Mouse (Mus musculus): ENCODE measurements around the gene Itpk1. TPM values are rescaled to one million over a fixed set of nuclear protein-coding genes. Genes with fewer than 3 reads are reported as not detected.
A peak's percentile ranks its signal among the peaks of the same experiment; 100 is the strongest.

Itpk1 gene
- polyA plus RNA-seq, 1 experiment from 2014 or later = 38.7 TPM

- no peak for ATAC-seq
- H3K27me3 ChIP-seq = no peaks in the 10 kb centered on the region
- peak overlapping the region; percentile 84 for H3K27ac ChIP-seq
- H3K4me1 ChIP-seq = peaks cover 88% of the 10 kb centered on the region
- H3K4me3 ChIP-seq = no peak overlapping the region
- 20% methylated on average over 1 of the region's 1 CpGs for WGBS
- 0 out of 2 replicates have a peak overlapping the region, but pooled peaks have one; percentile 31 for H3K9ac ChIP-seq
- no peak overlapping the region; the same call in 1 of the 2 replicates for H3K4me2 ChIP-seq
- H3K36me3 ChIP-seq (ENCODE audit: poor library complexity, severe bottlenecking) = no peaks in the 10 kb centered on the region
- H3K9me3 ChIP-seq (replicated peaks) = no peaks in the 10 kb centered on the region
Observed at GRCm38 (mm10) chr12:102699156-102699555, 5.6 kb downstream of the Itpk1 start.

GRCm38 (mm10) chr12:102698089-102698684 is 6.5 kb downstream of the Itpk1 start:
- no peaks in the 10 kb centered on the region for H3K36me3 ChIP-seq (ENCODE audit: poor library complexity, severe bottlenecking)
- no peaks in the 10 kb centered on the region for H3K27me3 ChIP-seq
- H3K4me3 ChIP-seq = no peak overlapping the region
- ATAC-seq = peak; percentile 73
- H3K9ac ChIP-seq = peak overlapping the region; percentile 35; the same call in 1 of the 2 replicates
- peak overlapping the region; percentile 84 for H3K27ac ChIP-seq
- no peaks in the 10 kb centered on the region for H3K9me3 ChIP-seq (replicated peaks)
- 0% methylated on average over 1 of the region's 1 CpGs for WGBS
- H3K4me2 ChIP-seq = peak overlapping the region; percentile 31
- H3K4me1 ChIP-seq = peaks cover 78% of the 10 kb centered on the region

- Histone ChIP-seq H3K9ac (no peak overlapping the region), H3K27ac (peak overlapping the region; percentile 84), H3K36me3 (ENCODE audit: poor library complexity, severe bottlenecking) (no peaks in the 10 kb centered on the region), H3K9me3 (replicated peaks) (no peaks in the 10 kb centered on the region), H3K4me3 (no peak overlapping the region), H3K4me2 (no peak overlapping the region), H3K27me3 (no peaks in the 10 kb centered on the region), H3K4me1 (peaks cover 71% of the 10 kb centered on the region)
- WGBS = 77% methylated on average over 7 of the region's 7 CpGs
- ATAC-seq = no peak
Observed at GRCm38 (mm10) chr12:102697381-102697780, 7.3 kb downstream of the Itpk1 start.

- Histone ChIP-seq H3K36me3 (ENCODE audit: poor library complexity, severe bottlenecking) (no peaks in the 10 kb centered on the region), H3K27me3 (no peaks in the 10 kb centered on the region), H3K4me3 (no peak overlapping the region), H3K9ac (no peak overlapping the region), H3K27ac (0 out of 2 replicates have a peak overlapping the region, but pooled peaks have one; percentile 8), H3K4me2 (no peak overlapping the region), H3K9me3 (replicated peaks) (no peaks in the 10 kb centered on the region), H3K4me1 (peaks cover 65% of the 10 kb centered on the region)
- WGBS = 87% methylated on average over 14 of the region's 14 CpGs
- no peak for ATAC-seq
Observed at GRCm38 (mm10) chr12:102696635-102697354, 7.9 kb downstream of the Itpk1 start.

- Histone ChIP-seq H3K9me3 (replicated peaks) (no peaks in the 10 kb centered on the region), H3K4me3 (no peak overlapping the region), H3K9ac (no peak overlapping the region), H3K4me1 (peaks cover 55% of the 10 kb centered on the region), H3K27ac (peak overlapping the region; percentile 41; the same call in 1 of the 2 replicates), H3K4me2 (no peak overlapping the region), H3K36me3 (ENCODE audit: poor library complexity, severe bottlenecking) (no peaks in the 10 kb centered on the region), H3K27me3 (no peaks in the 10 kb centered on the region)
- ATAC-seq = no peak
- WGBS = 59% methylated on average over 18 of the region's 18 CpGs
Observed at GRCm38 (mm10) chr12:102695369-102696239, 9.1 kb downstream of the Itpk1 start.

- no peak overlapping the region for H3K27ac ChIP-seq
- H3K27me3 ChIP-seq = no peaks in the 10 kb centered on the region
- H3K4me3 ChIP-seq = no peak overlapping the region
- H3K4me2 ChIP-seq = no peak overlapping the region
- peaks cover 20% of the 10 kb centered on the region for H3K4me1 ChIP-seq
- no peaks in the 10 kb centered on the region for H3K9me3 ChIP-seq (replicated peaks)
- ATAC-seq = no peak
- no peak overlapping the region for H3K9ac ChIP-seq
- H3K36me3 ChIP-seq (ENCODE audit: poor library complexity, severe bottlenecking) = no peaks in the 10 kb centered on the region
- 77% methylated on average over 7 of the region's 7 CpGs for WGBS
Observed at GRCm38 (mm10) chr12:102691761-102692160, 13.0 kb downstream of the Itpk1 start.

- Histone ChIP-seq H3K27ac (no peak overlapping the region), H3K4me2 (no peak overlapping the region)
Observed at GRCm38 (mm10) chr12:102691180-102691579, 13.6 kb downstream of the Itpk1 start.

GRCm38 (mm10) chr12:102689773-102690563 is 14.8 kb downstream of the Itpk1 start:
- WGBS = 91% methylated on average over 15 of the region's 15 CpGs
- H3K36me3 ChIP-seq (ENCODE audit: poor library complexity, severe bottlenecking) = no peaks in the 10 kb centered on the region

More at GRCm38 (mm10) chr12:102691180-102691579, 13.6 kb downstream of the Itpk1 start:
- no peaks in the 10 kb centered on the region for H3K36me3 ChIP-seq (ENCODE audit: poor library complexity, severe bottlenecking)
- 85% methylated on average over 11 of the region's 11 CpGs for WGBS
- ATAC-seq = no peak
- peaks cover 19% of the 10 kb centered on the region for H3K4me1 ChIP-seq
- no peak overlapping the region for H3K9ac ChIP-seq
- no peaks in the 10 kb centered on the region for H3K27me3 ChIP-seq
- no peak overlapping the region for H3K4me3 ChIP-seq
- H3K9me3 ChIP-seq (replicated peaks) = no peaks in the 10 kb centered on the region

GRCm38 (mm10) chr12:102686321-102686720 is 18.4 kb downstream of the Itpk1 start:
- H3K36me3 ChIP-seq (ENCODE audit: poor library complexity, severe bottlenecking) = no peaks in the 10 kb centered on the region
- peaks cover 38% of the 10 kb centered on the region for H3K4me1 ChIP-seq
- ATAC-seq = no peak
- no peak overlapping the region for H3K4me2 ChIP-seq
- WGBS = 91% methylated on average over 5 of the region's 5 CpGs
- no peaks in the 10 kb centered on the region for H3K9me3 ChIP-seq (replicated peaks)
- H3K9ac ChIP-seq = no peak overlapping the region
- no peak overlapping the region for H3K4me3 ChIP-seq
- no peaks in the 10 kb centered on the region for H3K27me3 ChIP-seq
- H3K27ac ChIP-seq = peak overlapping the region; percentile 76; the same call in 1 of the 2 replicates

More at GRCm38 (mm10) chr12:102689773-102690563, 14.8 kb downstream of the Itpk1 start:
- no peak for ATAC-seq
- H3K27me3 ChIP-seq = no peaks in the 10 kb centered on the region
- peaks cover 20% of the 10 kb centered on the region for H3K4me1 ChIP-seq
- no peak overlapping the region for H3K9ac ChIP-seq
- no peaks in the 10 kb centered on the region for H3K9me3 ChIP-seq (replicated peaks)
- H3K4me3 ChIP-seq = no peak overlapping the region
- H3K27ac ChIP-seq = no peak overlapping the region
- H3K4me2 ChIP-seq = no peak overlapping the region

GRCm38 (mm10) chr12:102685523-102685931 is 19.2 kb downstream of the Itpk1 start:
- Histone ChIP-seq H3K27ac (peak overlapping the region; percentile 76), H3K9me3 (replicated peaks) (no peaks in the 10 kb centered on the region), H3K4me3 (no peak overlapping the region), H3K9ac (peak overlapping the region; percentile 1; the same call in 1 of the 2 replicates), H3K27me3 (no peaks in the 10 kb centered on the region), H3K4me1 (peaks cover 38% of the 10 kb centered on the region), H3K4me2 (0 out of 2 replicates have a peak overlapping the region, but pooled peaks have one; percentile 9), H3K36me3 (ENCODE audit: poor library complexity, severe bottlenecking) (no peaks in the 10 kb centered on the region)
- 10% methylated on average over 9 of the region's 9 CpGs for WGBS
- peak; percentile 72 for ATAC-seq

GRCm38 (mm10) chr12:102684720-102685386 is 19.9 kb downstream of the Itpk1 start:
- Histone ChIP-seq H3K4me1 (peaks cover 43% of the 10 kb centered on the region), H3K9me3 (replicated peaks) (no peaks in the 10 kb centered on the region), H3K4me2 (0 out of 2 replicates have a peak overlapping the region, but pooled peaks have one; percentile 9), H3K9ac (no peak overlapping the region), H3K27me3 (no peaks in the 10 kb centered on the region), H3K36me3 (ENCODE audit: poor library complexity, severe bottlenecking) (no peaks in the 10 kb centered on the region), H3K27ac (peak overlapping the region; percentile 76), H3K4me3 (no peak overlapping the region)
- 67% methylated on average over 3 of the region's 3 CpGs for WGBS
- no peak for ATAC-seq

Measured in forebrain, embryonic 13.5 days (tissue).